Mouse (Mus musculus): ENCODE results near the gene Tjp1.

GRCm38 (mm10) chr7:65516903-65517302 lies 10.7 kb downstream of the Tjp1 start:
- TF ChIP-seq ZC3H11A (IDR thresholded peaks at IDR 0.05; ENCODE audit: borderline replicate concordance, low read depth, low read length) (no peak), CHD2 (IDR thresholded peaks at IDR 0.05; ENCODE audit: low read depth, low read length) (no peak), MAFK (IDR thresholded peaks at IDR 0.05; ENCODE audit: insufficient read depth, low read depth, low read length) (no peak)

Data from ES-E14 (cell line).